Mouse (Mus musculus) cerebellum, adult 2 months (tissue): Measurements from ENCODE around the gene Fhl2. TPM values are rescaled to one million over a fixed set of nuclear protein-coding genes. Genes with fewer than 3 reads are reported as not detected.
"Not testable (repeated sequence)": the region's sequence is repeated elsewhere in the genome, so short reads cannot be mapped to it uniquely, and the experiment has no call there.

Source experiments
- DNase-seq, 2 experiments: peaks; one replicate each; pipeline ENCODE4 v3.0.0; 2021
- H3K27ac ChIP-seq: fragments of 200-500 bp; 2 replicates; pipeline ENCODE4 v1.5.1; 2012; ENCODE audit warnings: low read length, control low read depth, inconsistent platforms; ENCODE audit not compliant: insufficient read depth
- H3K27me3 ChIP-seq: fragments of 200-500 bp; 2 replicates; pipeline ENCODE4 v1.6.1; 2012; ENCODE audit warnings: inconsistent platforms, mild to moderate bottlenecking, low read length, moderate library complexity; ENCODE audit not compliant: control insufficient read depth, insufficient read depth
- H3K4me1 ChIP-seq: fragments of 200-500 bp; 2 replicates; pipeline ENCODE4 v1.6.1; 2011; ENCODE audit warnings: low read length; ENCODE audit not compliant: control insufficient read depth, insufficient read depth
- H3K4me3 ChIP-seq: fragments of 200-500 bp; replicated peaks from 2 replicates; pipeline ENCODE3; 2011; ENCODE audit warnings: mild to moderate bottlenecking, low read depth, low read length, control low read depth; ENCODE audit not compliant: insufficient read depth
- CTCF ChIP-seq: fragments of 200-500 bp; IDR thresholded peaks from 2 replicates; pipeline ENCODE4 v1.5.1; 2011; ENCODE audit warnings: low read depth, mild to moderate bottlenecking, control low read depth, low read length, moderate library complexity, borderline replicate concordance; ENCODE audit not compliant: insufficient read depth
- POLR2A ChIP-seq: fragments of 200-500 bp; IDR thresholded peaks from 2 replicates; pipeline ENCODE4 v1.6.1; 2011; ENCODE audit warnings: low read length, control low read depth, borderline replicate concordance; ENCODE audit not compliant: insufficient read depth
- WGBS: fragments of 180-500 bp; shearing (Covaris S2); methylation state at CpG from one replicate; pipeline ENCODE4 v1.1.7; 2018; 5-methylcytosine and 5-hydroxymethylcytosine counted together
- polyA plus RNA-seq: library from polyadenylated mRNA; depleted of rRNA; stranded (reverse); fragments of >200 nt; gene quantifications from 2 replicates; pipeline ENCODE4 v1.2.3, GENCODE M21; 2012

Gene Fhl2
- polyA plus RNA-seq, 1 experiment: 6.2 TPM

- WGBS: 85% methylated on average over 5 of the region's 5 CpGs
- Histone ChIP-seq H3K27ac (no peak overlapping the region), H3K4me3 (no peak overlapping the region), H3K4me1 (peaks cover 9% of the 10 kb centered on the region), H3K27me3 (no peaks in the 10 kb centered on the region)
- DNase-seq: no peak
- TF ChIP-seq POLR2A: no peak
- TF ChIP-seq CTCF: no peak
Measured at GRCm38 (mm10) chr1:43137334-43137733, 59.5 kb downstream of the Fhl2 start.

- H3K27ac ChIP-seq: not testable (repeated sequence)
Measured at GRCm38 (mm10) chr1:43136488-43137029, 60.2 kb downstream of the Fhl2 start.

GRCm38 (mm10) chr1:43131591-43131990 lies 65.2 kb downstream of the Fhl2 start:
- Histone ChIP-seq H3K4me3 (no peak overlapping the region), H3K4me1 (peaks cover 10% of the 10 kb centered on the region), H3K27ac (no peak overlapping the region), H3K27me3 (no peaks in the 10 kb centered on the region)
- TF ChIP-seq POLR2A (no peak), CTCF (no peak)
- WGBS: 28% methylated on average over 9 of the region's 9 CpGs
- DNase-seq: peak; percentile 33 to 41

More at GRCm38 (mm10) chr1:43136488-43137029, 60.2 kb downstream of the Fhl2 start:
- H3K4me3 ChIP-seq, DNase-seq, H3K4me1 ChIP-seq, H3K27me3 ChIP-seq: not testable (repeated sequence)
- WGBS: 80% methylated on average over 2 of the region's 2 CpGs

GRCm38 (mm10) chr1:43130219-43130981 lies 66.4 kb downstream of the Fhl2 start:
- no peak overlapping the region for H3K4me3 ChIP-seq
- H3K27me3 ChIP-seq: no peaks in the 10 kb centered on the region
- 45% methylated on average over 5 of the region's 5 CpGs for WGBS
- peaks cover 10% of the 10 kb centered on the region for H3K4me1 ChIP-seq
- no peak for TF ChIP-seq POLR2A
- TF ChIP-seq CTCF: no peak
- H3K27ac ChIP-seq: no peak overlapping the region
- peak in 1 of 2 experiments; percentile 18 for DNase-seq

GRCm38 (mm10) chr1:43127820-43128610 lies 68.8 kb downstream of the Fhl2 start:
- Histone ChIP-seq H3K4me3 (no peak overlapping the region), H3K27me3 (no peaks in the 10 kb centered on the region), H3K4me1 (peaks cover 10% of the 10 kb centered on the region), H3K27ac (no peak overlapping the region)
- TF ChIP-seq CTCF (no peak), POLR2A (no peak)
- DNase-seq: no peak
- 65% methylated on average over 8 of the region's 8 CpGs for WGBS

- TF ChIP-seq CTCF (no peak), POLR2A (no peak)
- no peak for DNase-seq
- H3K4me3 ChIP-seq: no peak overlapping the region
- H3K4me1 ChIP-seq: peaks cover 10% of the 10 kb centered on the region
- H3K27ac ChIP-seq: no peak overlapping the region
- H3K27me3 ChIP-seq: no peaks in the 10 kb centered on the region
Measured at GRCm38 (mm10) chr1:43127196-43127595, 69.6 kb downstream of the Fhl2 start.

GRCm38 (mm10) chr1:43124726-43125125 lies 72.1 kb downstream of the Fhl2 start:
- Histone ChIP-seq H3K4me3 (no peak overlapping the region), H3K4me1 (no peaks in the 10 kb centered on the region), H3K27ac (no peak overlapping the region), H3K27me3 (no peaks in the 10 kb centered on the region)
- no peak for DNase-seq
- 82% methylated on average over 4 of the region's 4 CpGs for WGBS
- TF ChIP-seq CTCF: no peak
- TF ChIP-seq POLR2A: no peak
